Mouse (Mus musculus): ENCODE data around the gene Wdr83. TPM values are rescaled to one million over a fixed set of nuclear protein-coding genes. Genes with fewer than 3 reads are reported as not detected.
A peak's percentile ranks its signal among the peaks of the same experiment; 100 is the strongest.
"Not testable (repeated sequence)": the region's sequence is repeated elsewhere in the genome, so short reads cannot be mapped to it uniquely, and the experiment has no call there.

The Wdr83 gene
- total RNA-seq, 2 experiments from 2014 or later: 13.2 to 15.1 TPM

DNA sequence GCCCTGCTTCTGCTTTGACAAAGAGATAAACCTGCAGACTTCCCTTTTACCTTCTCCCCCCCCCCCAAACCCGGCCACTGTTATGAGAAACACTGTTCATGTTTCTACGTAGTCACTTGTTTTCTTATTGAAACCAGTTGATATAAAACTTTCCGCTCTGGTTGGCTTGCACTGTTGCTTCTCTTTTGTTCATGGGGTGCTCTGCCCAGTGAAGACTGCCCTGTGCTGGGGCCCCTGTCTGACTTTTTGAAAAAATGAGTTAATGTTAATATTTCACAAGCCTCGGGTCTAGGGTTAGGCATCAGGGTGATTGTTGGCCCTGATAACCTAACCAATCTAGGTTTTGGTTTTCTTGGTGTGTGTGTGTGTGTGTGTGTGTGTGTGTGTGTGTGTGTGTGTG, 1.1 kb upstream of the Wdr83 start:
- intact Hi-C loops (cut with DNase I; ENCODE audit: low total_unique reads): loop anchor here (10.0 kb wide), 2 partner anchors 93 to 313 kb away; no protein-coding TSS in a partner anchor
- not testable (repeated sequence) for DNase-seq

DNA sequence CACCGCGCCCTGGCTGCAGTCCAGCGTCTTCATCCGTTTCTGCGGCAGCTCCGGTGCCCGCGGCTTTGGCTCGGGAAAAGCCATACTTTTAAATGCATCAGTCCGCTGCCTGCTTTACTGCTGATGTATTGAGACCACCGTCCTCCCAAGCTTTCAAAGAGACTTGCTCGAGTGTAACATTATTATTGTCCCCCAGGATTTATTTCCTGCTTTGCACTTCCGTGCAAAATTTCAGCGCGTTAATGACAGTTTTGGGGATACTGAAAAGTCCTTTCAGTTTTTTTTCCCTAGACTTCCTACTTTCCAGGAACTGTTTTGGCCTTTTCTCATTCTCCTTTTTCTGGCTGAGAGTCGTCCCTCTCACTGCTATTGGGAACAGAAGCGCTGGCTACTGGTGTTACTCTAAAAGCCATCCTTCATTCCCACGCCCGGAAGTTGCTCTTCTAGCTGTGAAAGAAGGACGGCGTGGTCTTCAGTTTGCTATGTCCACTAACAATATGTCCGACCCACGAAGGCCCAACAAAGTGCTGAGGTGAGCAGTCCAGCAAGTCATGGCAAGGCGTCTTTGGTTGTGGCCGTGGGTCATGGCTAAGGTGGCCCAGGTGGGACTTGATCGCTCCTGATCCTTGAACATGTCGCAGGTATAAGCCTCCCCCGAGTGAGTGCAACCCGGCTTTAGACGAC, 432 bp downstream of the Wdr83 start, which contains the start of gene Wdr83os:
Gene Wdr83os (plus strand): TSS at position 209 of the 684 bp plus-strand sequence.
- no peak for DNase-seq
- intact Hi-C loops (cut with DNase I; ENCODE audit: low total_unique reads): loop anchor here (10.0 kb wide), 2 partner anchors 94 to 314 kb away; no protein-coding TSS in a partner anchor

DNA sequence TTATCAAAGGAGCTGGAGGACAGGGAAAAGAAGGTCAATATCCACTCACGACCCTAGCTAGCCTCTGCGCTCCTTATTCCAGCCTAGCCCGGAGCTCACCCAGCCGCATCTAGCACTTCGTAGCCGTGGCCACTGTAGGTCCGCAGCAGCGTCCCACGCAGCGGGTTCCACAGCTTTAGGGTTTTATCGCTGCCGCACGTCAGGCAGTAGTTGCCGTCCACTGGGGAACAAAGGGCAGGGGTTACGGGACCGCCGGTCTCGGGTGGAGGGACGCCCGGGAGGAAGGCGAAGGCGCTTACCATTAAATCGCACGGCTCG, 933 bp downstream of the Wdr83 start:
- DNase-seq: peak; percentile 37
- intact Hi-C loops (cut with DNase I; ENCODE audit: low total_unique reads): loop anchor here (10.0 kb wide), 2 partner anchors 95 to 315 kb away; no protein-coding TSS in a partner anchor

DNA sequence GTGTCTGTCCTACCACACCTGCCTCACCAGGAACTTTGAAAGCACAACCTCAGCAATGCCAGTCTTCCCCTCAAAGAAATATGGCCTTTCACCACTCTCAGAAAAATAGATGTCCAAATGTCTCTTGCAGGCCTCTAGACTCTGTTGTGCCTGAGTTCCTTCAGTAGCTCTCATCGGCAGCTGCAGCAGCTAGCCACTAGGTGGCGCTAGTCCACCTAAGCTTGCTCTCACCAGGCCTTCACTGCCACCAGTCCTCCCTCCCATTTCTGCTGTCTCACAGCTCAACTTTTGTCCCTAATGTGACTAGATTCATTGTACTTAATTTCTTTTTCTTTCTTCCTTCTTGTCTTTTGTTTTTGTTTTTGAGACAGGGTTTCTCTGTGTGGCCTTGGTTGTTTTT, 4.1 kb downstream of the Wdr83 start:
- DNase-seq: peak; percentile 77
- intact Hi-C loops (cut with DNase I; ENCODE audit: low total_unique reads): no loop called here

DNA sequence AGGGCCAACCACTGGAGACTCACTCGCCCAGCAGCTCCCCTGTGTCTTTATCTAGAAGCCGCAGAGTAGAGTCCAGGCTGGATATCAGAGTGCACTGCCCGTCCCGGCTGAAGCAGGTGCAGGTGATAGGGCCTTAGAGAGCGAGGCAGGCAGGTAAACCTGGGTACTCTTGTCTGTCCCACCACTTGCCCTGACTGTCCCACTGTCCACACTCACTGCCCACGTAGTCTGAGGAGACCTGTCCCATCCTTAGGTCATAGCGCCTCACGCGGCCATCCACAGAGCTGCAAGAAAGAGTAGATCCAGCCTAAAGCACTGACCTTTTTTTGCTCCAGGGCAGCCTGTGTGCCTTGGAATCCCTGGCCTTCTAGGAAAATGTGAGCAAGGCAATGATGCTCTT, 5.1 kb downstream of the Wdr83 start:
- intact Hi-C loops (cut with DNase I; ENCODE audit: low total_unique reads): no loop called here
- no peak for DNase-seq

DNA sequence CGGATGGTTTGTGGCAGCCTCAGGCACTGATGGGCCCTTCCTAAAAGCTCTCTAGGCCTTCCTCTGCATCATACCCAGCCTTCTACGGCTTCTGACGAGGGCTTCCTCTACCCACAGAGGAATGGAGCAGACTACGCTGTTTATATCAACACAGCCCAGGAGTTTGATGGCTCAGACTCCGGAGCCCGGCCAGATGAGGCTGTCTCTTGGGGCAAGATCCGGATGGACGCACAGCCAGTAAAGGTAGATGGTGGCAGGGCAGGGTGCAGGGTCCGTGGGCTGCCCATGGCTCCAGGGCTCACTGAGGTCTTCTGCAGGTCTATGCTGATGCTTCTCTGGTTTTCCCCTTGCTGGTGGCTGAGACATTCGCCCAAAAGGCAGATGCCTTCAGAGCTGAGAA, 6.5 kb downstream of the Wdr83 start:
- no peak for DNase-seq
- intact Hi-C loops (cut with DNase I; ENCODE audit: low total_unique reads): no loop called here

DNA sequence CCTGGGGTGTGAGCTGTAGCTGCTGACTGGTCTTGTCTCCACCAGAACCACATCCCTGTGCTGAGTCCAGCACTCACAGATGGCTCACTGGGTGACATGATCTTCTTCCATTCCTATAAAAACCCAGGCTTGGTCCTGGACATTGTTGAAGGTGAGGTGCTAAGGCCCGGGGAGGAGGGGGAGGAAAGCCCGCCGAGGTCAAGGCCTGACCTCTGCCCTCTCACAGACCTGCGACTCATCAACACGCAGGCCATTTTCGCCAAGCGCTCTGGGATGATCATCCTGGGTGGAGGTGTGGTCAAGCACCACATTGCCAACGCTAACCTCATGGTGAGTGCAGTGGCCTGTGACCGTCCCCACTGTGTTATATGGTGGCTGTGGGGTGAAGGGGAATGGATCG, 6.9 kb downstream of the Wdr83 start:
- intact Hi-C loops (cut with DNase I; ENCODE audit: low total_unique reads): no loop called here
- no peak for DNase-seq

DNA sequence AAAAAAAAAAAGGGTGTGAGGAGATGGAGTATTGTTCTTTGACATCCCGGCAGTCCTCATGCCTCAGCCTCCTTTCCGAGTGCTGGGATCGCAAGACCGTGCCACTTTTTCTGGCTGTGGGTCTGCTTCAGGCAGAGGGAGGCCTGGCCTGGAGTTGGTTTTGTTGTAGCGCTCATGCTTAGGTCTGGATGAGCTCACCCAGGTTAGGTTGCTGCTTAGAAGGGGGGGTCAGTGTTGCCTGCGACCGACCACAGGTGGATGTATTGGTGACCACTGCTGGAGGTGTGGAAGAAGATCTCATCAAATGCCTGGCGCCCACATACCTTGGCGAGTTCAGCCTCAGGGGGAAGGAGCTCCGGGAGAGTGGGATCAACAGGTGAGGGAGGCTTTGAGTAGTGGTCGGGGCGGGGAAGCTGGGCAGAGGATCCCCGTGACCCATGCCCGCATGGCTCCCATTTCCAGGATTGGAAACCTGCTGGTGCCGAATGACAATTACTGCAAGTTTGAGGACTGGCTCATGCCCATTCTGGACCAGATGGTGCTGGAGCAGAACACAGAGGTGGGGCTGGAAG, 8.0 kb downstream of the Wdr83 start:
- intact Hi-C loops (cut with DNase I; ENCODE audit: low total_unique reads): no loop called here
- DNase-seq: no peak

DNA sequence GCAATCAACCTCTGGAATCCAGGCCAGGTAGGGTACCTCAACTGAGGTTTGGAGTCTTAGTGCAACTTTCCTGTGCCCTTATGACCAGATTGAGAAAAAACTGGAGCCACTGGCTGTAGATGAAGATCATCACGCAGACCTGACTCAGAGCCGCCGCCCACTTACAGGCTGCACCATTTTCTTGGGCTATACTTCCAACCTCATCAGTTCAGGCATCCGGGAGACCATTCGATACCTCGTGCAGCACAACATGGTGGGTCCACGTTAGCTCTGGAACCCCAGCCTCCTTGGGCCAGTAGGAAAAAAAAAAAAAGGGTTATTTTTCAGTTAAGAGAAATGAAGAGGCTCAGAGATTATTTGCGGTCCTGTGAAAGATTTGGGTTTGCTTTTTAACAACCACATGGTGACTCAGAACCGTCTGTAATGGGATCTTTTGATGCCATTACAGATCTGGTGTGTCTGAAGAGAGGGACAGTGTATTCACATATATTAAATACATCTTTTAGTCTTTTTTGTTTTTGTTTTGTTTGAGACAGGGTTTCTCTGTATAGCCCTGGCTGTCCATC, 8.7 kb downstream of the Wdr83 start:
- no peak for DNase-seq
- intact Hi-C loops (cut with DNase I; ENCODE audit: low total_unique reads): no loop called here

DNA sequence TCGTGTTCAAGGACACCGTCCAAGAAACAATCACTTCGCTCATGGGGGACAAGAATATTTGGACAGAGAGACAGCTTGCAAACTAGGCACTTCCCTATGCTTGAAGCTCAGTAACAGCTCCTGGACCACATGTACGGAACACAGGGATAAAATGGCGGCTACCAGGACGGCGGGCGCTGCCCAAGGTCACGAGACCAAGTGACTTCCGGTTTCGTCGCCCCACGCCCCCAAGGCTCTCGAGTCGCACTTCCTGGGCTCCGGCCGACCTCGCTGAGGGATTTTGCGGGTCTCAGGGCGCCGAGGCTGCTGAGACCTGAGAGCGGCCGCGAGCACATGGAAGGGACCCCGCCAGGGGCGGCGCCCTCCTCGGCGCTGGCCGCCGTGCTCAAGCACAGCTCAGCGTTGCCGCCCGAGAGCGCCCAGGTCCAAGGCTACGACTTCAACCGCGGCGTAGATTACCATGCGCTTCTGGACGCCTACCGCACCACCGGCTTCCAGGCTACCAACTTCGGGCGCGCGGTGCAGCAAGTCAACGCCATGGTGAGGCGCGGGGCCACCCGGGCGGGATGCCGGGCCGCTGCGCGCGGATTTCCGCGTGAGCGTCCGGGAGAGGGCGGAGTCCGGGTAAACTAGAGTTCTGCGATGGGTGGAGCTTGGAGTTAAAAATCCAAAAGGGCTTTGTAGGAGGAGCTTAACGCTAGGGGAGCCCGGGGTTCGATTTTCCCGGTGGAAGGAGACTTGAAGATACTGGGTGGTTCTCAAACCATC, 9.4 kb downstream of the Wdr83 start, which contains the start of gene Dhps:
Gene Dhps (plus strand): TSS at position 244 of the 768 bp plus-strand sequence.
- intact Hi-C loops (cut with DNase I; ENCODE audit: low total_unique reads): no loop called here
- DNase-seq: peak; percentile 92

DNA sequence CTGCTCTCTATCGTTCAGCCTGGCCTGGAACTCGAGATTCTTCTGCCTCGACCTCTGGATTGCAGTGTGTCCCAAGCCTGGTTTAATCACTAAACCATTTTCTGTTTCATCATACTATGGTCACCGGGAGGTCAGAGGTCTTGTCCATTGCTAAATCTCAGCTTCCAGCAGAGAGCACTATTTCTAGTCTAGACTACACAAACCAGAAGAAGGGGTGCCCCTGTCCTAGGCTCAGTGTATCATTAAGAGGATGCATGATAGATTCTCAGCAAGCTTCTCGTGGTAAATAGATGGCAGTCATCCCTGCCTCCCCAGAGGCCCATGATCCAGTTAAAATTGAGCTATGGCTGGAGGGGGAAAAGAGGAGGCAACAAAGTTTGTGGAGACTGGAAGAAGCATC, 10.1 kb downstream of the Wdr83 start:
- DNase-seq: no peak
- intact Hi-C loops (cut with DNase I; ENCODE audit: low total_unique reads): no loop called here

DNA sequence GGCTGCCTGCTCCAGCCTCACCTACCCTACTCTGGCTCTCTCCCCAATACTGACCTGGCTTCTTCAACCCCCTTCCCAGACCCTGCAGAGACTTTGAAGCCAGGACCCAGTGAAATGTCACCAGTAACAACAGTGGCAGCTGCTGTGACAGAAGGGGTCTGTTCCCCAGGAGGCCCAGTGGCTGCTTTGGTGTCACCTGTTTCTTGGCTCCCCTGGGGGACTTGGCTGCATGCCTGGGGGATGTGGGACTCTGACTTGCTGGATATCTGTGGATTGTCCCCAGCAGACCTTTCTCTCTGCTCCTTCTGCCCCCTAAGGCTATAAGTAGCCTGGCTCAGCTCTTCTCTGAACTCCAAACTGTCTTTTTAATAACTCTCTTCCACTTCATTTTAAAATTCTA, 13.1 kb downstream of the Wdr83 start, which contains the start of gene Gm5741:
Gene Gm5741 (minus strand): TSS at position 1 of the 400 bp plus-strand sequence.
- DNase-seq: no peak
- intact Hi-C loops (cut with DNase I; ENCODE audit: low total_unique reads): no loop called here

DNA sequence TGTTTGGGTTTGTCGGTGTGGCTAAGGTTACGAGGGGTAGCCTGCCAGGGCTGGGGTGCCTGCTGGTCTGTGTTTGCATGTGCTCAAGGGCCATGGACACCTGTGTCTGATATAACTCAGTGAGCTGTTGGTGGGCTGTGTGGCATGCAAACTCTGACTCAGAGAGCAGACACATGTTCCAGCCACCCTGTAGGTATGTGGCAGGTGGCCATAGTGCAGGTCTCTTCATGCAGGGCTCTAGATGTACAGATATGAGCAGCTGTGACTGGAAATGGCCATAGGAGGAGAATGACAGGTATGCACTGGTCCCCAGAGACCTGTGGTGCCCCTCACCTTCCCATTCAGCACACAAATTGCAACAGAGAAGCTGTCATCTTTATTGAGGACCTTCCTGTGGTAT, 14.0 kb downstream of the Wdr83 start:
- intact Hi-C loops (cut with DNase I; ENCODE audit: low total_unique reads): no loop called here
- no peak for DNase-seq

DNA sequence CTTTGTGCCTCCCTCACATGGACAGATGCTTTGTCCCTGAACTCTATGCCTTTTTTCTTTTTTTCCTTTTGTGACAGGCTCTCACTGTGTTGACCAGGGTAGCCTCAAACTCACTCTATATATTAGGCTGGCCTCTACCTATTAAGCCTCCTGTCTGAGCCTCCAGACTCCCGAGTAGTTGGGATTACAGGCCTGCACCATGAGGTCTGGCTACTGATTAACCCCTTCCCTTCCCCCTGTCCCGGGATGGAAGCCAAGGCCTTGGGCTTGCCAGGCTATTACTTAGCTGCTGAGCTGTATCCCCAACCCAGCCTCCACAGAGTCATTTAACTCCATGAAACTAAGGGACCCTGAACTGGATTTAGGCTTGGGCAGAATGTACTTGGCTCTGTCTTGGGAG, 15.9 kb downstream of the Wdr83 start:
- DNase-seq: no peak
- intact Hi-C loops (cut with DNase I; ENCODE audit: low total_unique reads): no loop called here

DNA sequence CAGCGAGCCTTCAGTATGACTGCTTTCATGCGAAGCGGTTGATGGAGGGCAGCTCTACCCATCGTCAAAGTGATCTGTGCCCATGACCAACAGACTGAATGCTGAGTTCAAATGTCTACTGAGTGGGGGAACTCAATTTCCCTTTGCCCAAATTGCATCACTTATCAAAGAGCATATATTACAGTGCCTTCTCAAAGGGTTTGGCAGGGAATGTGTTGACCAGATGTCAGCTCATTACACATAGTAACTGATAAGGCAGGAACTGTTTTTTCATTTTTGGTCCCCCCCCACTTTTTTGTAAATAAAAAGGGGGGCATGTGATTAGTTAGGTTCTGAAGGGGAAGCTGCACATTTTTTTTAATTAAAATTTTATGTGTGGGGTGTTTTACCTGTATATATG, 18.5 kb downstream of the Wdr83 start:
- intact Hi-C loops (cut with DNase I; ENCODE audit: low total_unique reads): no loop called here
- no peak for DNase-seq

DNA sequence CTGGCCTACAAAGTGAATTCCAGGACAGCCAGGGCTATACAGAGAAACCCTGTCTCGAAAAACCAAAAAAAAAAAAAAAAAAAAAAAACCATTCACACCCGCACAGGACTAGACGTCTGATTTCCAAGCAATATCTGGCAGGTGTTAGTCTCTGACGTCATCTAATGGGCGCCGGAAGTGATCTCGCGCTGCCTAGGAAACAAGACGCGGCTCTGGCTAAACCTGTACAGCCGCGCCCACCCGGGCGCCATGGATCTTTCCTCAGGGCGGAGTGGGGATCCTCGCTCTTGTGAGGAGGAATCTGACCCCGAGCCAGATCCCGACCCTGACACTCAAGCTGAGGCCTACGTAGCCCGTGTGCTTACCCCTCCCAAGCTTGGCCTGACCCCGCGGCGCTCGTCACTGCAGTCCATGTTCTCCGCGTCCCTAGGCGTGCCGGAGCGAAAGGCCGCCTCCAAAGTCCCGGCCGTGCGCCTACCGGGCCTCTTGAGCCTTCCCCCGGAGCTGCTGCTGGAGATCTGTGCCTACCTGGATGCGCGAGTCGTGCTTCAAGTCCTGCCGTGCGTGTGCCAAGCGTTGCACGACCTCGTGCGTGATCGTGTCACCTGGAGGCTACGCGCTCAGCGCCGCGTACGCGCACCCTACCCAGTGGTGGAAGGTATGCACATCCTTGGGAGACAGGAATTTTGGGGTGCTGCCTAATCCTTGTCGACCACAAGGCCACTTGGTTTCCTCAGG, 21.1 kb downstream of the Wdr83 start, which contains the start of gene Fbxw9:
Gene Fbxw9 (plus strand): TSS at position 177 of the 738 bp plus-strand sequence.
- intact Hi-C loops (cut with DNase I; ENCODE audit: low total_unique reads): no loop called here

DNA sequence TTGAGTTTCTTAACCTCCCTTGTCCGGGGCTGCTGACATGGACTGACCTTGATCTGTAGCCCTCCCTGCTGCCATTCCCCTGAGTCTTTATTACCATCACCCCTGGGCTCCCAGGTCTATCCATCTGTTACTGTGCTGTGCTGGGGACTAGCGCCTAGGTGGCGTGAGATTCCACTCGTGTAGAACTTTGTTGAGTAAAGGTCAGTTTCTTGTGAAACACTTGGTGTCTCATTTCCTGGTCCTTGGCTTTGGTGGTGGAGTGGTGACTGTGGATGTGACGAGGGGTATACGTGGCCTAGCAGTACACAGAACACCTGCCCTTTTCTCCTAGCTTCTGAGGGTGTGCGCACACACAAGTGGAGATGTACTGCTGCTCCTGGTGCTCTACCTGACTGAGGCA, 23.7 kb downstream of the Wdr83 start:
- intact Hi-C loops (cut with DNase I; ENCODE audit: low total_unique reads): no loop called here
- DNase-seq: no peak

More for the DNA sequence above, 21.1 kb downstream of the Wdr83 start, which contains the start of gene Fbxw9:
- peak; percentile 83 for DNase-seq

DNA sequence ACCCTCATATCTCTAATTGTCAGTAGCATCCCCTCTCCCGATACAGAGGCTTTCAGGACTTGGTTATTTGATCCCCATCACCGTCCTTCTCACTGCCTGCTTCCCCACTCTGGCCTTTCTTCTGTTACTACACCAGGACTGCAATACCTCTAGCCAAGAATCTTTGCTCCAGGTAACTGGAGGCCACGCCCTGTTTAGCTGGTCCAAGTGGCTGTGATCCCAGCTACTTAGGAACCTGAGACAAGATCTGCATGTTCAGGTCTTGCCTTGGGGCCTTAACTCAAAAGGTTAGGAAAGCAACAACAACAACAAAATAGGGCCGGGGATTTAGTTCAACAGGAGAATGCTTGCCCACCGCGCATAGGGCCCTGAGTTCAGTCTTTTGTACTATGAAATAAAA, 37.5 kb downstream of the Wdr83 start:
- intact Hi-C loops (cut with DNase I; ENCODE audit: low total_unique reads): no loop called here
- DNase-seq: no peak
